ENCODE assay signal across 18 mouse cellular contexts in genomic region chr17:75151800-75152199, GRCm38 (mm10).
A peak's percentile ranks its signal among the peaks of the same experiment; 100 is the strongest.
DNase-seq lines count a peak whose midpoint lies in the region; ATAC-seq lines count a peak whose summit lies in the region.
"Had no signal": no experiment of that assay in that cellular context is flagged by ENCODE, and none has a peak within 500 bp of the region (broad histone marks: within the 10 kb centered on the region; RNA-seq: fewer than 3 reads in every experiment).

No protein-coding gene starts in this region.

- H3K9ac ChIP-seq in kidney, embryonic 16.5 days (replicated peaks; ENCODE audit: low read length), result no peak overlapping the region
- H3K9ac ChIP-seq in hindbrain, embryonic 14.5 days, result no peak overlapping the region
- H3K9ac ChIP-seq: embryonic facial prominence, embryonic 13.5 days; hindbrain, embryonic 15.5 days had no signal

- H3K36me3 ChIP-seq in kidney, embryonic 16.5 days (ENCODE audit: insufficient read depth, low read length), result no peaks in the 10 kb centered on the region
- H3K36me3 ChIP-seq in hindbrain, embryonic 14.5 days (replicated peaks; ENCODE audit: control insufficient read depth, insufficient read depth), result no peaks in the 10 kb centered on the region
- H3K36me3 ChIP-seq: embryonic facial prominence, embryonic 13.5 days; forebrain, embryonic 10.5 days; hindbrain, embryonic 15.5 days had no signal

- peaks cover 2% of the 10 kb centered on the region; the same call in 1 of the 2 replicates for H3K4me1 ChIP-seq in kidney, embryonic 16.5 days (ENCODE audit: insufficient read depth, low read length)
- no peaks in the 10 kb centered on the region for H3K4me1 ChIP-seq in hindbrain, embryonic 14.5 days (replicated peaks; ENCODE audit: control insufficient read depth, insufficient read depth, low read length)
- H3K4me1 ChIP-seq: embryonic facial prominence, embryonic 13.5 days; forebrain, embryonic 10.5 days; hindbrain, embryonic 15.5 days had no signal

- H3K4me3 ChIP-seq in kidney, embryonic 16.5 days (ENCODE audit: low read length), result no peak overlapping the region
- H3K4me3 ChIP-seq in hindbrain, embryonic 14.5 days (replicated peaks; ENCODE audit: low read length), result no peak overlapping the region
- H3K4me3 ChIP-seq: embryonic facial prominence, embryonic 13.5 days; forebrain, embryonic 10.5 days; hindbrain, embryonic 15.5 days had no signal

- intact Hi-C loops in heart, postnatal 10 days (cut with DNase I), result no loop called here

- 49% methylated on average over 9 of the region's 9 CpGs for WGBS in kidney, embryonic 16.5 days
- 80% methylated on average over 9 of the region's 9 CpGs for WGBS in hindbrain, embryonic 14.5 days

- no peak overlapping the region for H3K4me2 ChIP-seq in kidney, embryonic 16.5 days (replicated peaks; ENCODE audit: low read depth, low read length)
- no peak overlapping the region for H3K4me2 ChIP-seq in hindbrain, embryonic 14.5 days (replicated peaks)
- H3K4me2 ChIP-seq: embryonic facial prominence, embryonic 13.5 days; hindbrain, embryonic 15.5 days had no signal

- H3K27ac ChIP-seq in kidney, embryonic 16.5 days (ENCODE audit: low read length), result no peak overlapping the region
- no peak overlapping the region for H3K27ac ChIP-seq in hindbrain, embryonic 14.5 days
- H3K27ac ChIP-seq: embryonic facial prominence, embryonic 13.5 days; forebrain, embryonic 10.5 days; hindbrain, embryonic 15.5 days; macrophage had no signal

- H3K9me3 ChIP-seq in kidney, embryonic 16.5 days (ENCODE audit: low read length), result no peaks in the 10 kb centered on the region
- H3K9me3 ChIP-seq in hindbrain, embryonic 14.5 days (ENCODE audit: control insufficient read depth, low read length), result no peaks in the 10 kb centered on the region
- H3K9me3 ChIP-seq: embryonic facial prominence, embryonic 13.5 days; forebrain, embryonic 10.5 days; hindbrain, embryonic 15.5 days had no signal

- H3K27me3 ChIP-seq in kidney, embryonic 16.5 days (ENCODE audit: insufficient read depth, low read length), result no peaks in the 10 kb centered on the region
- no peaks in the 10 kb centered on the region for H3K27me3 ChIP-seq in hindbrain, embryonic 14.5 days (ENCODE audit: control insufficient read depth, insufficient read depth, low read length)
- H3K27me3 ChIP-seq: embryonic facial prominence, embryonic 13.5 days; hindbrain, embryonic 15.5 days had no signal

- peak; percentile 69; the same call in 1 of the 2 replicates for ATAC-seq in kidney, embryonic 16.5 days (ENCODE audit: low FRiP score, low TSS enrichment)
- ATAC-seq in hindbrain, embryonic 14.5 days (ENCODE audit: low FRiP score), result no peak
- no peak for ATAC-seq in granulocyte monocyte progenitor cell, adult 5-6 weeks (replicated peaks; ENCODE audit: poor library complexity, severe bottlenecking)

- no peak for DNase-seq in kidney, adult 8-10 months
- DNase-seq in adrenal gland, postnatal 36 days, result peak; percentile 33 to 51
- DNase-seq in heart, adult 8-10 months (ENCODE audit: low spot score), result peak; percentile 36
- DNase-seq in heart, postnatal 10 days, result peak; percentile 34 to 53
- DNase-seq in hindbrain, embryonic 14.5 days (ENCODE audit: low spot score), result no peak
- DNase-seq in left cerebral cortex, adult 18-20 months (ENCODE audit: low spot score in 2 of 2), result no peak
- DNase-seq: cerebellum, postnatal 25 days; kidney, postnatal 36 days; layer of hippocampus, postnatal 36 days; lung, adult 18-20 months; midbrain, embryonic 14.5 days; thymus, postnatal 36 days had no signal

Comparison
In these comparisons a context has a peak if more than half of its experiments do, and no peak if none do; other contexts are left out.
1. DNase-seq: peak in adrenal gland, postnatal 36 days (2 of 2), heart, adult 8-10 months (single experiment) and heart, postnatal 10 days (2 of 2); none in kidney, adult 8-10 months (0 of 2), hindbrain, embryonic 14.5 days (single experiment) and left cerebral cortex, adult 18-20 months (0 of 2).